Mouse (Mus musculus) kidney, postnatal 0 days (tissue): ENCODE measurements around the gene Mical2. TPM values are rescaled to one million over a fixed set of nuclear protein-coding genes. Genes with fewer than 3 reads are reported as not detected.

Experiments
- ATAC-seq: fragments of 200-750 bp; cut with Nextera tagmentation; replicated peaks from 2 replicates; pipeline ENCODE4 v1.8.0; 2017; ENCODE audit warnings: low read depth, moderate number of reproducible peaks, moderate TSS enrichment, moderate library complexity; ENCODE audit not compliant: low FRiP score
- DNase-seq: peaks from one replicate; pipeline ENCODE4 v3.0.0-alpha.2; 2016; ENCODE audit warnings: low spot score
- H3K27ac ChIP-seq: fragments of 300-500 bp; sonication (generic); 2 replicates; pipeline ENCODE4 v1.5.1; 2014; ENCODE audit warnings: mild to moderate bottlenecking
- H3K27me3 ChIP-seq: fragments of 300-500 bp; sonication (generic); 2 replicates; pipeline ENCODE4 v1.6.1; 2014; ENCODE audit warnings: low read length, mixed read lengths; ENCODE audit not compliant: insufficient read depth
- H3K36me3 ChIP-seq: fragments of 300-500 bp; sonication (generic); 2 replicates; pipeline ENCODE4 v1.6.1; 2014; ENCODE audit warnings: low read length, mixed read lengths; ENCODE audit not compliant: insufficient read depth
- H3K4me1 ChIP-seq: fragments of 300-500 bp; sonication (generic); replicated peaks from 2 replicates; pipeline ENCODE4 v1.6.1; 2014; ENCODE audit warnings: antibody characterized with exemption, low read length, mixed read lengths; ENCODE audit not compliant: insufficient read depth
- H3K4me2 ChIP-seq: fragments of 300-500 bp; sonication (generic); 2 replicates; pipeline ENCODE4 v1.6.1; 2014; ENCODE audit warnings: mild to moderate bottlenecking, low read length, moderate library complexity, mixed read lengths
- H3K4me3 ChIP-seq: fragments of 300-500 bp; sonication (generic); replicated peaks from 2 replicates; pipeline ENCODE4 v1.5.1; 2014; ENCODE audit warnings: low read depth, low read length
- H3K9ac ChIP-seq: fragments of 300-500 bp; sonication (generic); 2 replicates; pipeline ENCODE4 v1.6.1; 2014; ENCODE audit warnings: low read depth, low read length
- H3K9me3 ChIP-seq: fragments of 300-500 bp; sonication (generic); replicated peaks from 2 replicates; pipeline ENCODE4 v1.6.1; 2016; ENCODE audit warnings: low read length, inconsistent platforms, mixed read lengths
- CTCF ChIP-seq: IDR thresholded peaks from 2 replicates; pipeline ENCODE4 v1.5.1; 2016; ENCODE audit warnings: antibody characterized with exemption, low read depth, mild to moderate bottlenecking, moderate library complexity
- WGBS: fragments of 180-500 bp; shearing (Covaris S2); extraction: QIAGEN DNeasy Blood & Tissue Kit; methylation state at CpG from one replicate; pipeline ENCODE4 v1.1.7; 2014; 5-methylcytosine and 5-hydroxymethylcytosine counted together
- polyA plus RNA-seq: library from polyadenylated mRNA; unstranded; fragments of >200 nt; fragmentation: Nextera tagmentation; extraction: Ambion mirVana; gene quantifications from 2 replicates; pipeline ENCODE4 v1.2.1, GENCODE M21; 2015

The Mical2 gene
- polyA plus RNA-seq, 1 experiment from 2014 or later, result 5.1 TPM

GRCm38 (mm10) chr7:112233345-112234005, 7.8 kb downstream of the Mical2 start:
- no peaks in the 10 kb centered on the region for H3K27me3 ChIP-seq
- H3K4me2 ChIP-seq, result no peak overlapping the region
- TF ChIP-seq CTCF, result no peak
- H3K4me3 ChIP-seq, result no peak overlapping the region
- DNase-seq, result peak; percentile 20
- H3K27ac ChIP-seq, result no peak overlapping the region
- no peak for ATAC-seq
- H3K4me1 ChIP-seq, result no peaks in the 10 kb centered on the region
- WGBS, result 30% methylated on average over 7 of the region's 7 CpGs
- H3K9me3 ChIP-seq, result no peaks in the 10 kb centered on the region
- no peak overlapping the region for H3K9ac ChIP-seq
- no peaks in the 10 kb centered on the region for H3K36me3 ChIP-seq

- no peak overlapping the region for H3K27ac ChIP-seq
- 80% methylated on average over 4 of the region's 4 CpGs for WGBS
- DNase-seq, result no peak
Observed at GRCm38 (mm10) chr7:112234410-112234809, 8.8 kb downstream of the Mical2 start.

GRCm38 (mm10) chr7:112235493-112235892, 9.8 kb downstream of the Mical2 start:
- ATAC-seq (no peak), DNase-seq (no peak)
- no peaks in the 10 kb centered on the region for H3K9me3 ChIP-seq
- H3K4me2 ChIP-seq, result no peak overlapping the region
- H3K9ac ChIP-seq, result no peak overlapping the region
- no peaks in the 10 kb centered on the region for H3K27me3 ChIP-seq
- H3K36me3 ChIP-seq, result no peaks in the 10 kb centered on the region
- no peaks in the 10 kb centered on the region; the same call in 1 of the 2 replicates for H3K4me1 ChIP-seq
- no peak overlapping the region for H3K4me3 ChIP-seq
- no peak for TF ChIP-seq CTCF
- 62% methylated on average over 4 of the region's 4 CpGs for WGBS
- H3K27ac ChIP-seq, result no peak overlapping the region

More at GRCm38 (mm10) chr7:112234410-112234809, 8.8 kb downstream of the Mical2 start:
- H3K36me3 ChIP-seq, result no peaks in the 10 kb centered on the region
- no peaks in the 10 kb centered on the region for H3K27me3 ChIP-seq
- no peak for ATAC-seq
- TF ChIP-seq CTCF, result no peak
- H3K4me2 ChIP-seq, result no peak overlapping the region
- H3K9ac ChIP-seq, result no peak overlapping the region
- no peak overlapping the region for H3K4me3 ChIP-seq
- no peaks in the 10 kb centered on the region for H3K9me3 ChIP-seq
- H3K4me1 ChIP-seq, result no peaks in the 10 kb centered on the region; the same call in 1 of the 2 replicates

GRCm38 (mm10) chr7:112237211-112237610, 11.6 kb downstream of the Mical2 start:
- DNase-seq, result no peak
- H3K9ac ChIP-seq, result no peak overlapping the region
- no peaks in the 10 kb centered on the region for H3K9me3 ChIP-seq
- H3K36me3 ChIP-seq, result no peaks in the 10 kb centered on the region
- no peak for TF ChIP-seq CTCF
- no peak for ATAC-seq
- no peak overlapping the region for H3K4me2 ChIP-seq
- H3K4me3 ChIP-seq, result no peak overlapping the region
- 87% methylated on average over 7 of the region's 7 CpGs for WGBS
- H3K27me3 ChIP-seq, result no peaks in the 10 kb centered on the region
- H3K4me1 ChIP-seq, result no peaks in the 10 kb centered on the region; the same call in 1 of the 2 replicates
- no peak overlapping the region for H3K27ac ChIP-seq

- WGBS, result 41% methylated on average over 3 of the region's 3 CpGs
- Histone ChIP-seq H3K4me2 (no peak overlapping the region), H3K9ac (no peak overlapping the region), H3K4me3 (no peak overlapping the region), H3K36me3 (no peaks in the 10 kb centered on the region), H3K27me3 (no peaks in the 10 kb centered on the region), H3K9me3 (no peaks in the 10 kb centered on the region), H3K27ac (no peak overlapping the region), H3K4me1 (no peaks in the 10 kb centered on the region; the same call in 1 of the 2 replicates)
- DNase-seq (peak; percentile 51), ATAC-seq (no peak)
- no peak for TF ChIP-seq CTCF
Observed at GRCm38 (mm10) chr7:112237868-112238267, 12.2 kb downstream of the Mical2 start.

- no peaks in the 10 kb centered on the region for H3K36me3 ChIP-seq
- DNase-seq, result peak; percentile 14
- H3K4me3 ChIP-seq, result no peak overlapping the region
- no peak for TF ChIP-seq CTCF
- H3K9ac ChIP-seq, result no peak overlapping the region
- no peak overlapping the region for H3K27ac ChIP-seq
- no peaks in the 10 kb centered on the region for H3K27me3 ChIP-seq
- WGBS, result 37% methylated on average over 10 of the region's 10 CpGs
- ATAC-seq, result no peak
- H3K4me1 ChIP-seq, result no peaks in the 10 kb centered on the region; the same call in 1 of the 2 replicates
- H3K4me2 ChIP-seq, result no peak overlapping the region
- H3K9me3 ChIP-seq, result no peaks in the 10 kb centered on the region
Observed at GRCm38 (mm10) chr7:112238768-112239728, 13.4 kb downstream of the Mical2 start.
